Mouse (Mus musculus) left cerebral cortex, postnatal 36 days (tissue): ENCODE measurements around the gene Plekhh1. TPM values are rescaled to one million over a fixed set of nuclear protein-coding genes. Genes with fewer than 3 reads are reported as not detected.

Experiments
- DNase-seq, 2 experiments: peaks; one replicate each; pipeline ENCODE4 v3.0.0; 2021 to 2022; ENCODE audit warnings: low spot score in 2 of 2, mixed read lengths in 1 of 2
- intact Hi-C: fragments of 180-260 bp; cut with DNase I; formaldehyde crosslinking; loops from one replicate; pipeline ENCODE4 v1.15.1; 2025
- total RNA-seq, 2 experiments: library from RNA; stranded (reverse); gene quantifications; 2 replicates each; pipeline ENCODE4 v1.2.3; 2021

The Plekhh1 gene
- total RNA-seq, 2 experiments from 2014 or later, result 11.3 to 23.6 TPM

DNA sequence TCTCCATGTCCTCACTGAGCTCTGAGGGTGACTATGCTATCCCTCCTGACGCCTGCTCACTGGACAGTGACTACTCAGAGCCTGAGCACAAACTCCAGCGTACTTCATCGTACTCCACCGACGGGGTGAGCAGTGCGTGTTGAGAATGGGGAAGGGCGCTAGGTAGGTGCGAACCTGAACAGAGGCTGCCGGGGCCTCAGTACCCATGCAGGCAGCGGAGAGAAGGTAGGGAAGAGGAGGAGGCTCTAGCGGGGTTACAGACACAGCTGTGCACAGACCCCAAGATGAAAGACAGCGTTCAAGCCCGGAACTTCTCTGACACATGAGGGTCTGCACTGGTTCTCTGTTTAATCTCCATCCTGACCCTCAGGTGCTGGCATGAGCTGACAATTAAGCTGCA, 35.5 kb downstream of the Plekhh1 start:
- no peak for DNase-seq
- intact Hi-C loops, result no loop called here

DNA sequence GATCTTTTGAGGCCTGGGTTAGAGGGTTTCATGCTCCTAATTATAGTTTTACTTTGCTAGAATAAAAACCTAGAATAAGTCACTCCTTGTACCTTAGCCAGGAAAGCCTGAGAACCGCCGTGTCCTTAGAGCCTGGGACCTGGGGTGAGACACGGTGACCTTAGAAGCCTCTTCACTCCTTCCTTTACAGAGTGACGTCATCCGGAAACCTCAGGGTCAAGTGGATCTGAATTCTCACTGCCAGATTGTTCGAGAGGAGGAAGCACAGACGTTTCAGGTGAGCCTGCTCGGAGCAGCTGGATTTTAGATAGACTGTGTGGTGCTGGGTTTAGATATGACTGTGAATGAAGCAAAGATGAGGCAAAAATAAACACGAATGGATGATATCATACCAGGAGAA, 37.5 kb downstream of the Plekhh1 start:
- intact Hi-C loops, result no loop called here
- no peak for DNase-seq

DNA sequence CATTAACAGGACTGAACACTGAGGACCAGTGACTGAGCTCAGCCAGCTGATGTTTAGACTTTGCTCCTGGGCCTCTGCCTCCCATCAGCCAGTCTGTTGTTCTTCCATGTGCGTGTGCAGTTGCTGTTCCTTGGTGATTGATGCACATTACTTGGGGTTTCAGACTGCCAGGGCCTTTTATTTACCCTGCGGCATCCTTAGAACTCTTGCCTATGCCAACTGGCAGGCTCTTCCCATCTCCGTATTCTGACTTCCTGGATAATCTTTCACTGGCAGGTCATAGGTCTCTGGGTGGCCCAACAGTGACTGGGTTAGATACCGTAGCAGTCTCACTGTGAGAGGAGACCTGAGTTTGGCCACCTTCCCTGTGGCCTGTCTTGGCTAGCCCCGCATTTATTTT, 38.6 kb downstream of the Plekhh1 start:
- DNase-seq, result no peak
- intact Hi-C loops, result no loop called here

DNA sequence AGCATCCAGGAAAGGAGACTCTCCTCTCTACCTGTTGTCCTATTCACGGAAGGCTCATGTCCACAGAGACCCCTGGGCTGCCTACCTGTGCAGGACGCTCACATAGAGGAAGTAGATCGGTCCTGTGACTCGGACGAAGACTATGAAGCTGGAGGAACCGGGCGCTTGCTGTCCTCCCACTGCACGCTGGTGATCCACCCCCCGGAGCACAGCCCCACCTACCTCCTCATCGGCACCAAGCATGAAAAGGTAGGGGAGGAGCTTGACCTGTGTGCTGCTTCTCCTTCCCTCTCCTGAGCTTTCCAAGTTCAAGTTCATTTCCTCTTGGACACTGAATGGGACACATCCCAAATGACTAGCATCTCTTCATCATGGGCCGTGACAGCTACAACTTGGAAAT, 39.3 kb downstream of the Plekhh1 start:
- intact Hi-C loops, result no loop called here
- no peak for DNase-seq

DNA sequence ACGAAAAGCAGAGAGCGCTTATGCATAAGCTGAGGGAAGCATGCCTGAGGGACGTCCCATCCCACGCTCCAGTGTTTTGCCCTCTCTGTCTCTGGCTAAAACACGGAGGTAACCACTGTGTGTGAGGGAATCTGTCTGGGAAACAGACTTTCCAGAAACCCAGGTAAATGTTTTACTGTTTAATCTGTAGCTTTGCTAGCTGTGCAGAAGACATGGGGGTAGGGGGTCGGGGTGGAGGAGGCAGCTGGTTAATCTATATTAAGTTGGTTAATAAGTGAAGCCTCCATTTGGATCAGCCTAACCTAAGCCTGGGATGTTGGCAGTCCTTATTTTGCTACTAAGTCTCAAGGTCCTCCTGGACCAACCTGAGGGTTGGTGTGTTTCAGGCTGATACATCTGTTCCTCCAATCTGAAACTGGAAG, 40.2 kb downstream of the Plekhh1 start:
- DNase-seq, result no peak
- intact Hi-C loops, result no loop called here

DNA sequence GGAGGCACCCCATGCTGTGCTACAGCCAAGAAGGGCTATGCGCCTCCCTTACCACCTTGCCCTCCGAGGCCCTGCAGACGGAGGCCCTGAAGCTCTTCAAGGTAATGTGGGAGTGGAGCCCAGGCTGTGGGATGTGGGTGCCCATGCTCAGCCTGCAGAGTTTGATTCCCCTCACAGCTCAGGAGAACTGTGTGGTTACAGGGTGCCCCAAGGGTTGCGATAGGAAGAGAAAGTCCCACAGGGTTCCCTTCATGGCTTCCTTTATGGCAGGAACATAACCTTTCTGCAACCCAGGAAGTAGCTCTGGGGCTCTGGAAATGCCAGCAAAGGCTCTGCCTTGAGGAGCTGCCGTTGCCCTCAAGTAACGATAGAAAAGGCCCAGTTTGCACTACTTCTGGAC, 41.0 kb downstream of the Plekhh1 start:
- no peak for DNase-seq
- intact Hi-C loops, result no loop called here

DNA sequence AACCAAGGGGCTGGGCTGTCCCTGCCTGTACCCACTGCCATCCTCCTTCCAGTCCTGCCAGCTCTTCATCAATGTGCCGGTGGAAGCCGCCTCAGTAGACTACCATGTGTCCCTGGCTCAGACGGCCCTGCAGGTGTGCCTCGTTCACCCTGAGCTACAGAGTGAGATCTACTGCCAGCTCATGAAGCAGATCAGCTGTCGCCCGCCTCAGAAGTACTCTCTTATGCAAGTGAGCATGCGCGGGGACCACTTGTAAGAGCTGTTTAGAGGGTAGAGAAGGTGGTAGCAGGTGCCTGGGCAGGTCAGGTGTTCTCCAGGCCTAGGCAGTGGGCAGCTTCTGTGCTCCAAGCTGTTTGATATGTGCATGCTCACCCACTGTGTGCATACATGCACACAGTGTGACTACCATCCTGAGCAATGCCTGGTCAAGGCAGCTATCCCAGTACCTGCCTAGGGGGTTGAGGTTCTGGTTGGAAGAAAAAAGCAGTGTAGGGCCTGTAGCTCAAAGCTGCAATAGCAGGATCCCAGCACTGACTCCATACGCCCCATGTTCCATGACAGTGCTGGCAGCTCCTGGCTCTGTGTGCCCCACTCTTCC, 41.9 kb downstream of the Plekhh1 start:
- intact Hi-C loops, result no loop called here
- DNase-seq, result no peak

DNA sequence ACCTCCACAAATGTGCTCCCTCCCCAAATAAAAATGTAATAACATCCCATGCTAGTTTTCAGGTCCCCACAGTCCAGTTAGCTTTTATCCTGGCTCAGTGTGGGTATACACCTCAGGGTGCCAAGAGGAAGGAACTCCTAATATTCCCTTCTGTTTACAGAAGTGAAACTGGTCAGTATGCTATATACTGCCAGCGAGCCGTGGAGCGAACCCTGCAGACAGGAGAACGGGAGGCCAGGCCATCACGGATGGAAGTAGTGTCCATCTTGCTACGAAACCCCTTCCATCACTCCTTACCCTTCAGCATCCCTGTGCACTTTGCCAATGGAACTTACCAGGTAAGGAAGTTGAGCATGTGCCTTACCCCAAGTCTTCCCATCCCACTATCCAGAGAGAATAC, 43.6 kb downstream of the Plekhh1 start:
- no peak for DNase-seq
- intact Hi-C loops, result no loop called here

DNA sequence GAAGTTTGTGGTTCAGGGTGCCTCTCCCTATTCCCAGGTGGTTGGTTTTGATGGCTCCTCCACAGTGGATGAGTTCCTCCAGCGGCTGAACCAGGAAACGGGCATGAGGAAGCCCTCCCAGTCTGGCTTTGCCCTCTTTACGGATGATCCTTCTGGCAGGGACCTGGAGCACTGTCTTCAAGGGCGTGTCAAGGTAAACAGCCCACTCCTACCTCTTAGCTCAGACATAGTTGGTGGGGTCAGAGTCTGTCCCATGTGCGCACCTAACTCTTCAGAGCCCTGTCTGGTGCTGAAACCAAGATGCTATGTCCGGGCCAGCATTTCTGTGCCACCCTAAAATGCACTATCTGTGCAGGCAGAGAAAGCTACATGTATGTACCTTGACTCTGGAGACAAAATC, 44.4 kb downstream of the Plekhh1 start:
- no peak for DNase-seq
- intact Hi-C loops, result no loop called here

DNA sequence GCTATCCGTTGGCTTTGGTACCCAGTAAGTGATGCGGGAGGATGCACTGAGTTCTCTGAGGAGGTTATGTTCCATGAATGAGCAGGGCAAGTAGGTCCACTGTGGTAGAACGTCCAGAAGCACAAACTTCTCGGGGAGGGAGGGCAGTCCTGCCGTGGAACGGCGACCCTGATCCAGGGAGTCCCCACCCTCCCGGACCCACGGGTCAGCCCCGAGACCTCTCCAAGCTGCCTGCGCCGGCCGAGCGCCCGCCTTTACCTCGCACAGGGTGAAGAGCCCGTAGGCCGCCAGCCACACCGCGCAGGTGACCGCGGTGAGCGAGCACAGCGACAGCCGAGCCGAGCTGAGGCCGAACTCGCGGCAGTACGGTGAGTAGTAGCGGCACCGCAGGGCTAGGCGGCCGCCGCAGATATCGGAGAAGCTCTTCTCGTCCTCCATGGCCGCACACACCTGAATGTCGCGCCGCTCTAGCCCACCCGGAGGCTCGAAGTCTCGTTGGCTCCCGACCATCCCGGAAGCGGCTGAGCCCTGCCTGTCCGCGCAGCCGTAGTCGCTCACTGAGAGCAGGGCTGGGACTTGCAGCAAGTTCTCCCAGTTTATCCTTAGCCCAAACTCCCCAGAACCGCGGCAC, 60.3 kb downstream of the Plekhh1 start, which contains the start of gene Pigh:
Pigh (minus strand) TSS at position 470 of the 631 bp plus-strand sequence.
- peak; percentile 85 for DNase-seq
- intact Hi-C loops, result loop anchor here (2.0 kb wide), 1 partner anchor 170 kb away; no protein-coding TSS in a partner anchor

DNA sequence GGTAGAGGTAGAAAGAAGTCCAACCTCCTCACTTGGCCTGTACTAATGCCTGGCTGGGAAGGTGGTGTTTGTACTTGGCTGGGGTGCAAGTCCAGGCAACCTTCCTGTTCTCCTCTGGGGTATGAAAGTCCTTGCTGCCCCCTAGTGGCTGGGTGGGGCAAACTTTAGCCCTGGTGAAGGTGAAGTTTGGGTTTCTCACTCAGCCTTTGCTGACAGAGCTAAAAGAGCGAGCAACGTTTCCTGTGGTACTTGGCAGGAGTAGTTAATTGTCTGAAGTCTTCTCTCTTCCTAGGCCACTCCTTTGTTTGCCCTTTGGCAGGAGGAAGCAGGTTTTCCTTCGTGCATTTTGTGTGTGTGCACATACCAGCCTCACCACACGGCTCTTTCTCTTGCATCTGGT, 63.6 kb downstream of the Plekhh1 start:
- DNase-seq, result peak; percentile 27 to 39
- intact Hi-C loops, result loop anchor here (2.0 kb wide), 1 partner anchor 70 kb away; no protein-coding TSS in a partner anchor

DNA sequence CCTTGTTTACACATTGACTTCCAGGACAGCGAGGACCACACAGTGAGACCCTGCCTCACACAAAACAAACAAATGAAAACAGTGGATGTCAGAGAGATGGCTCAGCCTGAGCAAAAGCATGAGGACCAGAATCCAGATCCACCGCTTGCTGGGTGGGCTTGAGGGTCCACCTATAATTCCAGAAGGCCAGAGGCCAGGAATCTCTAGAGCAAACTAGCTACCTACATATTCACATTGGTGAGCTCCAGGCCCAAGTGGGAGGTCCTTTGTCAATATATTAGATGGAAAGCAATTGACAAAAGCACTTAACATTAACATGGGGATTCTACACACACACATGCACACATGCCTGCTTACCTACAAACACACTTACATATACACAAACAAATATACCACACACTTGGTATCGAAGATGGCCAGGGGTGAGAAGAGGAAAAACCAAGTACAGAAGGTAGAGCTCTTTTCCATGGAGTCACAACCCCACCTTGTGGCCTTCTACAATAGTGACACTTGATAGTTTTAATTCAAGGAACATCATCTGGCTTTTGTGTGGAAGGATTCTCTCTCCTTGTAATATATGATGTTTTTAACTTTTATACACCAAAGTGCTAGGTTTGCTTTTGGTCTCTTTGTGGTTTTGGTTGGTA, 68.3 kb downstream of the Plekhh1 start:
- peak in 1 of 2 experiments; percentile 9 for DNase-seq
- intact Hi-C loops, result loop anchor here (2.0 kb wide), 1 partner anchor 178 kb away; no protein-coding TSS in a partner anchor

DNA sequence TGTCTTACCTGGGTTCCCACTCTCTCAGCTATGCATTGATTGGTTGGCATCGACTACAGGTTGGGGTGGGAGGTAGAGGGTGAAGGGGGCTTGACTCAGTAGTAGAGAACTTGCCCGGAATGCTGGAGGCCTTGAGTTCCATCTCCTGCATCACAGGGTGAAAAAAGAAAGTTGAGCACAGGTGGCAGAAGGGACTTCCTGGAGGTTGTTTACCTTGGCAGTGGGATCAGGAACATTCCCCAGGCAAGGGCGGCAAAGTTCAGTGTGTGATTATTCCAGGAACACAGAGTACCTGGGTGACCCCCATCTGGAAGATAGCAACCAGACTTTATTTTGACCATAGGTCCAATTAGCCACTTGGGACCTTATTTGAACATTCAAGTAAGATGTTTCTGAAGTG, 74.8 kb downstream of the Plekhh1 start:
- DNase-seq, result no peak
- intact Hi-C loops, result no loop called here

DNA sequence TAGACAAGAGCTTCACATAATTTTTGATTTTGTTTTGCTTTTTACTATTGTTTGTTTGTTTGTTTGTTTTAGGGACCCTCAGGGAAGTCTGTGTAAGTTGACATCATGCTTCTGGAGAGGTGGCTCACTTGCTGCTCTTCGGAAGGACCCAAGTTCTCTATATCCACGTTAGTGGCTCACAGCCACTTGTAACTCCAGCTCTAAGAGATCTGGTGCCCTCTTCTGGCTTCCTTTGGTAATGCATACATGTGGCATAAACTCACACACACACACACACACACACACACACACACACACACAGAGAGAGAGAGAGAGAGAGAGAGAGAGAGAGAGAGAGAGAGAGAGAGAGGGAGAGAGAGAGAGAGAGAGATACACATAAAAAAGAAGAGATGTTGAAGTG, 75.6 kb downstream of the Plekhh1 start:
- DNase-seq, result no peak
- intact Hi-C loops, result no loop called here

DNA sequence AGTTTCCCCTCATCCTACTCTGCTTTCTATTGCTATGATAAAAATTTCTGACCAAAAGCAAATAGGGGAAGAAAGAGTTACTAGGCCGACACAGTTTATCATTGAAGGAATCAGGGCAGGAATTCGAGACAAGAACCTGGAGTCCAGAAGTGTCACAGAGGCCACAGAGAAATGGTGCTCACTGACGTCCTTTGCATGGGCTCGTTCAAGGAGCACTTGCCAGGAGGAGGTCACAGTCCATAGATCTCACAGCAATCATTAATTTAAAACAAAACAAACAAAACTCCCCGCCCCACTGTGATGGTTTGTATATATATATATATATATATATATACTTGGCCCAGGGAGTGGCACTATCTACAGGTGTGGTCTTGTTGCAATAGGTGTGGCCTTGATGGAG, 76.3 kb downstream of the Plekhh1 start:
- intact Hi-C loops, result no loop called here
- no peak for DNase-seq

DNA sequence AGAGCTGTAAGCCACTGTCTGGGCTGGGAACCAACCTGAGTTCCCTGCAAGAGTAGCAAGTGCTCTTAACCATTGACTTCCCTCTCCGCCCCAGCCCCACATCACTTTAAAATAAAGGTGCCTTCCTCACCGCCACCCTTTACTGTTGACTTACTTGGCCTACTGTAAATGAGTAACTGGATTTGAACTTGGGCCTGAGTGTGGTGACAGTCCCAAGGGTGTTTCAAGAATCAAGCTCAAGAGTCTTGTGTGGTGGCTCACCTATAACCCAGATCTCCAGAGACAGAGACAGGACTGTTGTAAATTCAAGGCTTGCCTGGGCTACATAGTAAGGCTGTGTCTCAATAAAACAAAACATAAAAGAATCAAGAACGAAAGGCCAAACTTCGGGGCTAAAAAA, 90.0 kb downstream of the Plekhh1 start:
- no peak for DNase-seq
- intact Hi-C loops, result no loop called here

DNA sequence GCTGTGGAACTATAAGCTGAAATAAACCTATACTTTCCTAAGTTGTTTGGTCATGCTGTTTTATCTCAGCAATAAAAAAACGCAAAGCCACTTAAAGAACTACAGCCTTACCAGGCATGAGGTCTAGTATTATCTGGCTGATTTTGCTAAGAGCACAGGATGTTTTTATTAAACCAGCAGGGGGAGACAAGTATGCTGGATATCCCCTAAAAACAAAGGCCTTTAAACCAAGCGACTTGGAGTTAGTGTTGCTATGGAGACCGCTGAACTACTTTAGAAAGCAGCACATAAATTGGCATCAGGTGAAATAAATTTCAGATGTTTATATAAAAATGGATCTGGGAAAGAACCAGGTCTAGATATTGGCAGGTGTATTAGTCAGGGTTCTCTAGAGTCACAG, 93.9 kb downstream of the Plekhh1 start:
- intact Hi-C loops, result no loop called here
- no peak for DNase-seq

DNA sequence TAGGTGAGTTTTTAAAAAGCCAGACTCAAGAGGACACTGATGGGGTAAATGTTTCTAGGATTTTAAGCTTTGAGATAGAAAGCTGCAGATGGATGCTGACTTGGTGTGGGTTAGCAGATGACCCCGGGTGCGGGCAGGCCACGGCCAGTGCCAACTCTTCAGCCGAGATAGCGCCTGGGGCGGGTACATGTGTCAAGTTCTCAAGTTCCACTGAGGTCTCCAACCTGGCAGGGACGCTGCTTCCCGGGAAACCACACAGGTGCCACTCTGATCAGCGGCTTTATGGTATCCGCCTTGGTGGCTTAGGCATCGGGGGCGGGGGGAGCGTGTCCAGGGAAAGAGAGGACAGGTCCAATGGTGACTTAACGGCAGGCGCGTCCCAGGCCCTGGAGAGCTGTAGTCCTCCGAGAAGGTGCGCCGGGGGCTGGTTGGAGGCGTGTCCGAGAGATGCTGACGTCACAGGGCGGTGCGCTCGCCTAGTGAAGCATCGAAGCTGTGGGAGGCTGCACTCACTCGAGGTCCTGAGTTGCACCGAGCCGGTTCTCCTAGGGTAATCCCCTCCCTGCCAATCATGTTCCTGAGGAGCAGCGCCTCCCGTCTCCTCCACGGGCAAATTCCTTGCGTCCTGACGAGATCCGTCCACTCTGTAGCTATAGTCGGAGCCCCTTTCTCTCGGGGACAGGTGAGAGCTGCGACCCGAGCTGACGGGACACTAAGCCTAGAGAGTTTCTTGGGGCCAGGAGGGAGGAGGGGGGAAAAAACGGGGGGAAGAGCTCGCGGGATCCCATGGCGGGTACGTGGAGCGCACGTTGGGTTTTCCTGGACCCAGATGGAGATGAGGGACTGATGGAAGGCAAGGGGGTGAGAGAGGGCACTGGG, 101.6 kb downstream of the Plekhh1 start, which contains the start of gene Arg2:
Arg2 (plus strand) TSS at position 479 of the 879 bp plus-strand sequence.
- peak; percentile 67 to 68 for DNase-seq
- intact Hi-C loops, result no loop called here
